Mouse (Mus musculus): ENCODE results near the gene Ahsg.

Ahsg gene

DNA sequence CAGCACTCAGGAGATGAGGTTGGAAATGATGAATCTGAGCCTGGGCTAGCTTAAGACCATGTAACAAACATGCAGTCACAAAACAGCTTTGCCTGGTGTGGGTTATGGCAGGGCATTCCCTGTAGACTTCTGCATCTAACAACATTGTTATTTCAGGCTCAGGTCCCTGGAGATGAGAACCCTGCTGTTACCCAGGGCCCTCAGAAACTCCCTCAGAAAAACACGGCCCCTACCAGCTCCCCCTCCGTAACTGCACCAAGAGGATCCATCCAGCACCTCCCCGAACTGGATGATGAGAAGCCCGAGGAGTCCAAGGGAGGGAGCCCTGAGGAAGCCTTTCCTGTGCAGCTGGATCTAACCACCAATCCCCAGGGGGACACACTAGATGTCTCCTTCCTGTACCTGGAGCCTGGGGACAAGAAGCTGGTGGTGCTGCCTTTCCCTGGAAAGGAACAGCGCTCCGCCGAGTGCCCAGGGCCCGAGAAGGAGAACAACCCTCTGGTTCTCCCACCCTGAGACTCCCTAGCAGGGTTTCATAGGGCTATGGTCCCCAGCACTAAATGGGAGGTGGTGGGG is 48.1 kb downstream of the Ahsg start:
- no peak for DNase-seq (ENCODE audit: low spot score)

- peak; percentile 40 for DNase-seq (ENCODE audit: low spot score)
These were observed 50.9 kb downstream of the Ahsg start for GRCm38 (mm10) chr16:22941825-22942476.

DNA sequence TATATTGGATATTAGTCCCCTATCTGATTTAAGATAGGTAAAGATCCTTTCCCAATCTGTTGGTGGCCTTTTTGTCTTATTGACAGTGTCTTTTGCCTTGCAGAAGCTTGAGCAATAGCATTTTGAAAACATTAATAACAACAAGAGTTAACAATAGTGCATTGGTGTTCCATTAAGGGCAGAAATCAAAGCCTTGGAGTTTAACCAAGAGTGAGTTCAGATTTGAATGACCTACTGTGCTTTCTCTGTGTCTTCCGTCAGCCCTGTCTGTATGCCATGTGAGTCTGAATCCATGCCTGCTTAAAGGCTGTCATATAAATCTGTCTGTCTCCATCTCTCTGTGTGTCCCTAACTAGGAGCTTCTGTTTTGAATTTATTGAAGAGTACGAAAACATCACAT is 56.3 kb downstream of the Ahsg start:
- no peak for DNase-seq (ENCODE audit: low spot score)
